Mouse (Mus musculus) olfactory bulb, adult 2 months (tissue): ENCODE results near the gene Tnrc6c.

Experiments used
- CTCF ChIP-seq: fragments of 200-500 bp; IDR thresholded peaks from 2 replicates; pipeline ENCODE4 v1.5.1; 2012; ENCODE audit warnings: low read depth, mild to moderate bottlenecking, low read length, moderate library complexity; ENCODE audit not compliant: insufficient read depth
- POLR2A ChIP-seq: fragments of 200-500 bp; IDR thresholded peaks from 2 replicates; pipeline ENCODE4 v1.6.1; 2012; ENCODE audit warnings: mild to moderate bottlenecking, low read depth, low read length, moderate library complexity; ENCODE audit not compliant: insufficient read depth

GRCm38 (mm10) chr11:117760374-117761119, 106.5 kb downstream of the Tnrc6c start:
- TF ChIP-seq POLR2A: no peak
- TF ChIP-seq CTCF: no peak
